Mouse (Mus musculus) limb, embryonic 10.5 days (tissue): ENCODE measurements around the gene Tfap2e. TPM values are rescaled to one million over a fixed set of nuclear protein-coding genes. Genes with fewer than 3 reads are reported as not detected.

ENCODE experiments used
- DNase-seq: peaks from one replicate; pipeline ENCODE4 v3.0.0-alpha.2; 2017; ENCODE audit warnings: low spot score
- H3K27ac ChIP-seq: fragments of 300-500 bp; sonication (generic); 2 replicates; pipeline ENCODE4 v1.5.1; 2016; ENCODE audit warnings: mild to moderate bottlenecking
- H3K27me3 ChIP-seq: fragments of 300-500 bp; sonication (generic); 2 replicates; pipeline ENCODE4 v1.6.1; 2016; ENCODE audit warnings: low read depth, mild to moderate bottlenecking; ENCODE audit not compliant: poor library complexity, severe bottlenecking
- H3K36me3 ChIP-seq: fragments of 300-500 bp; sonication (generic); 2 replicates; pipeline ENCODE4 v1.6.1; 2016; ENCODE audit warnings: mild to moderate bottlenecking, moderate library complexity
- H3K4me1 ChIP-seq: fragments of 300-500 bp; sonication (generic); 2 replicates; pipeline ENCODE4 v1.6.1; 2016
- H3K4me3 ChIP-seq: fragments of 300-500 bp; sonication (generic); 2 replicates; pipeline ENCODE4 v1.5.1; 2016; ENCODE audit warnings: mild to moderate bottlenecking, moderate library complexity
- H3K9me3 ChIP-seq: fragments of 300-500 bp; sonication (generic); replicated peaks from 2 replicates; pipeline ENCODE4 v1.6.1; 2016; ENCODE audit warnings: mild to moderate bottlenecking
- WGBS: fragments of 180-500 bp; shearing (Covaris S2); methylation state at CpG from one replicate; pipeline ENCODE4 v1.1.7; 2016; 5-methylcytosine and 5-hydroxymethylcytosine counted together
- polyA plus RNA-seq: library from polyadenylated mRNA; unstranded; fragments of >200 nt; fragmentation: Nextera tagmentation; extraction: Ambion mirVana; gene quantifications from 2 replicates; pipeline ENCODE4 v1.2.1, GENCODE M21; 2016

The Tfap2e gene
- polyA plus RNA-seq, 1 experiment from 2014 or later = not detected

- peaks cover 23% of the 10 kb centered on the region for H3K4me1 ChIP-seq
- no peak overlapping the region for H3K27ac ChIP-seq
- H3K36me3 ChIP-seq = peaks cover 39% of the 10 kb centered on the region
- no peaks in the 10 kb centered on the region for H3K27me3 ChIP-seq
- no peak for DNase-seq
- no peak overlapping the region for H3K4me3 ChIP-seq
- WGBS = 73% methylated on average over 2 of the region's 2 CpGs
- no peaks in the 10 kb centered on the region for H3K9me3 ChIP-seq
These were observed 23.4 kb upstream of the Tfap2e start for GRCm38 (mm10) chr4:126759435-126759834.

- peaks cover 29% of the 10 kb centered on the region for H3K4me1 ChIP-seq
- H3K9me3 ChIP-seq = no peaks in the 10 kb centered on the region
- WGBS = 85% methylated on average over 5 of the region's 5 CpGs
- H3K36me3 ChIP-seq = peaks cover 37% of the 10 kb centered on the region
- no peaks in the 10 kb centered on the region for H3K27me3 ChIP-seq
- DNase-seq = no peak
- no peak overlapping the region for H3K27ac ChIP-seq
- no peak overlapping the region for H3K4me3 ChIP-seq
These were observed 22.3 kb upstream of the Tfap2e start for GRCm38 (mm10) chr4:126758299-126758698.

GRCm38 (mm10) chr4:126756766-126757165, 20.7 kb upstream of the Tfap2e start:
- peaks cover 26% of the 10 kb centered on the region for H3K4me1 ChIP-seq
- peaks cover 33% of the 10 kb centered on the region for H3K36me3 ChIP-seq
- H3K27me3 ChIP-seq = no peaks in the 10 kb centered on the region
- no peak overlapping the region for H3K27ac ChIP-seq
- no peak overlapping the region for H3K4me3 ChIP-seq
- WGBS = 90% methylated on average over 4 of the region's 4 CpGs
- no peaks in the 10 kb centered on the region for H3K9me3 ChIP-seq
- DNase-seq = no peak

GRCm38 (mm10) chr4:126754736-126755374, 18.8 kb upstream of the Tfap2e start:
- Histone ChIP-seq H3K36me3 (peaks cover 33% of the 10 kb centered on the region), H3K27me3 (no peaks in the 10 kb centered on the region), H3K27ac (no peak overlapping the region), H3K4me1 (peaks cover 43% of the 10 kb centered on the region), H3K9me3 (no peaks in the 10 kb centered on the region), H3K4me3 (peak overlapping the region; percentile 89)
- 68% methylated on average over 12 of the region's 12 CpGs for WGBS
- no peak for DNase-seq

DNA sequence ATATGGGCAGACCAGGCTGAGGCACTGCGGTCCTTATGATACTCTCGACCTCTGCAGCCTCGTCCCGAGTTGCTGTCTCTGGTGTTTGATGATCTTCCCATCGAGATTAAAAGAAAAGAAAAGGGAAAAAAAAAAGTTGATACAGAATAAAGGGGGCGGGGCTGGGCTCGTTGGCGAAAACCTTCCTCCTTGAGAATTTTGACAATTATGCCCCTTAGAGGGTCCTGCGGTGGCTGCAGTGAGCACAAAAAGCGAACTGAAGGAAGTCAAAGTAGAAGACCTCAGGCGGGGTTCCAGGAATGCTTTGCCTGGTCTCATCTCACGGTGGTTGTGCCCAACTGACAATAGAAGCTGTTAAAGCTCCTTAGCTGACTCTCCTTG, 18.2 kb upstream of the Tfap2e start:
- Histone ChIP-seq H3K4me3 (peak overlapping the region; percentile 89), H3K27me3 (no peaks in the 10 kb centered on the region), H3K9me3 (no peaks in the 10 kb centered on the region), H3K36me3 (peaks cover 34% of the 10 kb centered on the region), H3K4me1 (peaks cover 47% of the 10 kb centered on the region), H3K27ac (peak overlapping the region; percentile 91)
- DNase-seq = no peak
- under 1% methylated on average over 12 of the region's 12 CpGs for WGBS

DNA sequence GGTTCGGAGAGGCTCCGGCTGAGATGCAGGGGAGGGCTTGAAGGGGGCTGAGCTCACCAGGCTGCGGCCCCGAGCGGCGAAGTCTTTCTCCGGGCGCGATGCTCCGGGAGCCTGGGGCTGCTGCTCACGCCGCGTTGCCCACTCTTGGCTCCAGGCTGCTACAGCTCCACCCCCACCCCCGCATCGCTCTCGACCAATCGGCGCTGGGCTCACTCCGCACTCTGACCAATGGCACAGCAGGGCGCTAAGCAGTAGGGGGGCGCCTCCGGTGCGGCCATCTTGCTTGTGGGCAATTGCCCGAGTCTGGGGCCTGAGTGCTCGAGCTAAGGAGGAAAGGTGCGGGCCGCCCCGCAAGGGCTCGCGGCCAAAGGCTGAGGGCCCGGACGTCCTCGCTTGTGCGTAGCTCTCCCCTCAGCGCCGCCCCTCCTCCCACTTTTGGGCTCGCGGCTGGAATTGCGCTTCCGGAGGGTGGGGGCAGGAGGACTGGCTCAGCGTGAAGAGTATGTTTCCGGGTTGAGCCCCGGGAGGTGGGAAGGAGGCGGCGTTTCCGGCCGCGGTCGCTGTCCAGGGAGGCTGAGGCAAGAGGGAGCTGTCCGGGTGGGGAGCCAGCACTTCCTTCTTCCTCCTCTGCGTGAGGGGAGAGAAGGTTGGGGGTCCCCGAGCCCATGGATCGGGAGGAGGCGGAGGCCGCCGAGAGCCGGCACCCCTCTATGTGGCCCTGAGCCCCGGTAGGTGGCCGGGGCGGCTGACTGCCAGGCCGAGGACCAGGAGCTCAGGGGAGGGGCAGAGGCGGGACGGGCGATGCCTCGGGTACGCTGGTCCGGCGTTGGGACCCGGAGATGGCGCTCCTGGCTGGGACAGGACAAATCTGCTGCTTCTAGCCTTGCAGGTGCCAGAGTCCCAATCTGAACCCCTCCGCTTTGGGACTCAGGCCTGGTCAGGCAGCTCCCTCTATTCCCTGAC, 17.5 kb upstream of the Tfap2e start, which contains the start of the genes Ncdn and AU040320:
Gene Ncdn (minus strand): TSS at position 171 of the 963 bp plus-strand sequence.
Gene AU040320 (plus strand): TSS at position 277 of the 963 bp plus-strand sequence.
- under 1% methylated on average over 71 of the region's 71 CpGs for WGBS
- peaks cover 40% of the 10 kb centered on the region for H3K36me3 ChIP-seq
- peak within 1 kb of the TSS; percentile 91 for H3K27ac ChIP-seq
- H3K4me1 ChIP-seq = peaks cover 53% of the 10 kb centered on the region
- no peaks in the 10 kb centered on the region for H3K9me3 ChIP-seq
- no peaks in the 10 kb centered on the region for H3K27me3 ChIP-seq
- peak within 1 kb of the TSS; percentile 89 for H3K4me3 ChIP-seq
- peak; percentile 98 for DNase-seq

DNA sequence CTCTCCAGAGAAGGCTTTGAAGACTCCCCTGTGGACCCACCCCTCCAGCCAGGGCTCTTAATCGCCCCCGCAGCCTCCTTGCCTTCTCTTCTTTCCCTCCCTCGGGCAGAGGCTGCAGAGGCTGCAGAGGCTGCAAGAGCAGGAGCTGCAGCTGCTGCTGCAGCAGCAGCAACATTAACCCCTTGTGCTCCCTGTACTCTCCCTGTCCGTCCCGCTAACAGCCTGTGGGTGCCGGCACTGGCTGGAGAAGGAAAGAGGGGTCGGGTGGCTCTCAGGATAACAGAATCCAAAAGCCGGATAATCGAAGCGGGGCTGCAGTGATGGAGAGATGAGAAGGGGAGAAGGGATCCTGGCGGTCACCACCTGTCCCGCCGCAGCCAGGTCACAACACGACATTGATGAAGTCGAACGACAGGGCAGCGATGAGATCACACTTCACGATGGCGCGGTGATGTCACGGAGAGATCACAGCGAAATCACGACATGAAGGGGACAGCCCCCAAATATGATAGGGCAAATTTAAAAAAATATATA, 16.6 kb upstream of the Tfap2e start:
- Histone ChIP-seq H3K36me3 (peaks cover 42% of the 10 kb centered on the region), H3K27me3 (no peaks in the 10 kb centered on the region), H3K4me1 (peaks cover 53% of the 10 kb centered on the region), H3K27ac (peak overlapping the region; percentile 91), H3K4me3 (peak overlapping the region; percentile 89), H3K9me3 (no peaks in the 10 kb centered on the region)
- peak; percentile 67 for DNase-seq
- under 1% methylated on average over 23 of the region's 23 CpGs for WGBS

DNA sequence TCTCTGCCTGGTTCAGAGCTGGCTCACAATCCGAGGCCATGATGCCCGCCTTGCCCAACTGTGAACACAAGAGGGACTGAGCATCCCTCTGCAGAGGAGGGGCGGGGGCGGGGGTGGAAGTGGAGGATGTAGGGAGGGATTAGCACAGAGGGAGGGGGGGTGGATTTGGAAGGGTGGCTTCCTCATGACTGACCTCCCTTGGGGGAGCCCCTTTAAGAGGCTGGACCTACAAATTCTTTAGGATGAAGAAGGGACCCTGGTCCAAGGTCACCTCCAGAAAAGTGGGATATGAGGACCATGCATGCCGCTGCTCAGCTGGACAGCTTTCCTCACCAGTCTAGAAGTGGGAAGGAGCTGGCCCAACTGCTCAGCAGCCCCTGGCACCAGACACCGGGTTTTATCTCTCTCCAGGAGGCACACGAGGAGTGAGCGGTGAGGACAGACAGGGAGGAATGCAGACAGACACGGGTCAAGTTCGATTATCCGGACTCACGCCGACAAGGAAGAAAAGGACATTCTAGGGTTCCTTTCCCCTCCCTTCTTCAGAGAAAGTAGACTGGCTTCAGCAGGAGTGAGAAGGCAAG, 16.1 kb upstream of the Tfap2e start:
- no peaks in the 10 kb centered on the region for H3K27me3 ChIP-seq
- H3K4me1 ChIP-seq = peaks cover 53% of the 10 kb centered on the region
- peak overlapping the region; percentile 89 for H3K4me3 ChIP-seq
- WGBS = 9% methylated on average over 13 of the region's 13 CpGs
- H3K27ac ChIP-seq = peak overlapping the region; percentile 91
- peak; percentile 37 for DNase-seq
- peaks cover 43% of the 10 kb centered on the region for H3K36me3 ChIP-seq
- no peaks in the 10 kb centered on the region for H3K9me3 ChIP-seq

DNA sequence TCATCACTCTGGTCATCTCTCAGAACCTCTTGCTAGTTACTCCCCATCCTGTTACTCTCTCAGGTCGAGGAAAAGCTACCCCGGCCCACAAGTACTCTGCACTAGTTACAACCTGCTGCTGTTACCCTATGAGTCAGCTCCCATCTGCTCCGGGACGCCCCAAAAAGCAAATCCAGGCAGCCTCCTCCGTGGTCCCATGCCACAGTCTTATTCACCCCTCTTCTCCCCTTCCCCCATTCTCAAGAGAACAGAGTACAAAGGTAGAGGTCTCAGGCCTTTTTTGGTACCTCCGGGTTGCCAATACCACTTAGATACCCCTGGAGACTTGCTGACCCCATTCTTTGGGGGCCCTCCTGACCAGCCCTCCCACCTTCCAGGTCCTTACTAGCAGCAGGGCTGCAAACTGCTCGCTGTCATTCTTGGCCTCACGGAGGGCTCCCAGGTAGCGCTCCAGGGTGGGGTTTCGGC, 15.6 kb upstream of the Tfap2e start:
- H3K4me1 ChIP-seq = peaks cover 53% of the 10 kb centered on the region
- H3K27ac ChIP-seq = 0 out of 2 replicates have a peak overlapping the region, but pooled peaks have one; percentile 91
- 63% methylated on average over 10 of the region's 10 CpGs for WGBS
- H3K4me3 ChIP-seq = peak overlapping the region; percentile 89
- no peaks in the 10 kb centered on the region for H3K9me3 ChIP-seq
- H3K27me3 ChIP-seq = no peaks in the 10 kb centered on the region
- H3K36me3 ChIP-seq = peaks cover 45% of the 10 kb centered on the region
- DNase-seq = no peak

GRCm38 (mm10) chr4:126750863-126751555, 15.0 kb upstream of the Tfap2e start:
- no peak overlapping the region for H3K4me3 ChIP-seq
- H3K36me3 ChIP-seq = peaks cover 51% of the 10 kb centered on the region
- WGBS = 84% methylated on average over 8 of the region's 8 CpGs

DNA sequence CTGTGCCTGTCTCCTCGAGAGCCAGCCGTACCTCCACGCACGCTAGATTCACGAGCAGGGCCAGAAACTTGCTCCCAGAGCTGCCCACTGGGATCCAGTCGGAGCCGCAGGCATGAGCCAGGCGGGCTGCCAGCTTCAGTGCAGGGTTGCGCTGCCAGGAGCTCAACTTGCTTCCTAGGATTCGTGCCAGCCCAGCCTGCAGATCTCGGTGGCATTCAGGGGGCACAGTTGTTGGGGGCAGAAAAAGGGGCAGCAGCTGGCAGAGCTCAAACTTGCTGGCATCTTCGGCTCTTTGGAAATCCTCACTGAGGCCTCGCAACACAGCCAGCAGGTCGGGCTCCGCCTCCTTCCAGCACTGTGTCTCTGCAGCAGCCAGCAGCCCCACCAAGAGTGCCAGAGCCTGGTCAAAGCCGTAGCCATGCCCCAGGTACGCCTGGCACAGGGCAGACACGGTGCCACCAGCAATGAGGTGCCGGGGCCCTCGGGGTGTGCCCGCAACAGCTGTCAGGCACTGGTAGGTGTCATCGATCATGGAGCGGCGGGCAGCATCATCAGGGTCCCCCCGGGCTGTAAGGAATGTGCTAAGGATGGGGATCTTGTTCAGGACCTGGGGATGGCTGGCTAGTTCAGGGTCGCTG, 14.1 kb upstream of the Tfap2e start:
- no peak overlapping the region for H3K4me3 ChIP-seq
- H3K36me3 ChIP-seq = peaks cover 59% of the 10 kb centered on the region
- DNase-seq = no peak
- WGBS = 94% methylated on average over 26 of the region's 26 CpGs
- no peaks in the 10 kb centered on the region for H3K27me3 ChIP-seq
- H3K4me1 ChIP-seq = peaks cover 52% of the 10 kb centered on the region
- H3K27ac ChIP-seq = no peak overlapping the region
- no peaks in the 10 kb centered on the region for H3K9me3 ChIP-seq

More at GRCm38 (mm10) chr4:126750863-126751555, 15.0 kb upstream of the Tfap2e start:
- no peak for DNase-seq
- Histone ChIP-seq H3K4me1 (peaks cover 53% of the 10 kb centered on the region), H3K27me3 (no peaks in the 10 kb centered on the region), H3K27ac (no peak overlapping the region), H3K9me3 (no peaks in the 10 kb centered on the region)
